Mouse (Mus musculus): ENCODE results near the gene Syne2. TPM values are rescaled to one million over a fixed set of nuclear protein-coding genes. Genes with fewer than 3 reads are reported as not detected.

The Syne2 gene
- polyA plus RNA-seq, 1 experiment from 2014 or later = 84.3 TPM

DNA sequence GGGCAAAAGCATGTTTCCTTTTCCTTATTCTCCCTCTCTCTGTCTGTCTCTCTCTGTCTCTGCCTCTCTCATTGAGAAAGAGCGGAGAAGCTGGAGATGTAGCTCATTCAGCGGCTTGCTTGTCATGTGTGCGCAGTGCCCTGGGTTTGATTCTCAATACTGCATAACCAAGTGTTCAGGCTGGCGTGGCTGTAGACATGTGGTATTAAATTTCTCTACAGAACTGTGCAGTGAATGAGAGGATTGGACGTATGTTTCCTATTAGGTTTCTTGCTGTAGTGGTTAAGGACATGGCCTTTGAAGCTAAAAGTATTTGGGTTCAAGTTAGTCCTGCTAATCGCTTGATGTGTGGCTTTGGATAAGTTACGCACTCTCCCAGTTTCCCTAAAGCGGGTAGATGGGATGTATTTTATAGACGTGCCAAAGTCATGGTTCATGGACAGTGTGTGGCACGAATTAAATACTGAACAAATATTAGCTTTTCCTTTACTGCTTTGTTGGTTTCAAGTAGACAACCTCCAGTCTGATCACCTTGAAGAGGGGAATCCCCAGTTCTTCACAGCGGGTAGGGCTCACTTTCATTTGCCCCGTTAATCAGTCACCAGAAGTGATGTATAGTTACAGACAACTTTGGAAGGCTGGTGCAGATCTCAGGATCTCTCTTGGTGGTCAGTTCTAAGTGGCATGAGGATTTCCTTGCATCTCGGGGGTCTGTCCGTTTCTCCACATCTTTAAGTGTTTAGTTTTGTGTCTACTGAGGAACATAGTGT is 16.2 kb downstream of the Syne2 start:
- Histone ChIP-seq H3K27ac (no peak overlapping the region), H3K27me3 (ENCODE audit: insufficient read depth, poor library complexity, severe bottlenecking) (no peaks in the 10 kb centered on the region), H3K9me3 (no peaks in the 10 kb centered on the region), H3K36me3 (peaks cover 14% of the 10 kb centered on the region), H3K4me3 (no peak overlapping the region), H3K4me1 (replicated peaks) (peaks cover 49% of the 10 kb centered on the region)
- no peak for DNase-seq (ENCODE audit: low spot score)
- WGBS = 70% methylated on average over 14 of the region's 14 CpGs

- H3K9me3 ChIP-seq = no peaks in the 10 kb centered on the region
- no peak overlapping the region for H3K4me3 ChIP-seq
- no peaks in the 10 kb centered on the region for H3K27me3 ChIP-seq (ENCODE audit: insufficient read depth, poor library complexity, severe bottlenecking)
- peaks cover 10% of the 10 kb centered on the region for H3K36me3 ChIP-seq
- no peak for DNase-seq (ENCODE audit: low spot score)
- WGBS = 61% methylated on average over 11 of the region's 11 CpGs
- peaks cover 44% of the 10 kb centered on the region for H3K4me1 ChIP-seq (replicated peaks)
- H3K27ac ChIP-seq = no peak overlapping the region
Measured at GRCm38 (mm10) chr12:75836524-75836962, 18.6 kb downstream of the Syne2 start.

- Histone ChIP-seq H3K9me3 (no peaks in the 10 kb centered on the region), H3K27ac (no peak overlapping the region), H3K4me1 (replicated peaks) (peaks cover 44% of the 10 kb centered on the region), H3K4me3 (no peak overlapping the region), H3K36me3 (peaks cover 9% of the 10 kb centered on the region), H3K27me3 (ENCODE audit: insufficient read depth, poor library complexity, severe bottlenecking) (no peaks in the 10 kb centered on the region)
- 86% methylated on average over 4 of the region's 4 CpGs for WGBS
- no peak for DNase-seq (ENCODE audit: low spot score)
Measured at GRCm38 (mm10) chr12:75837462-75837861, 19.5 kb downstream of the Syne2 start.

DNA sequence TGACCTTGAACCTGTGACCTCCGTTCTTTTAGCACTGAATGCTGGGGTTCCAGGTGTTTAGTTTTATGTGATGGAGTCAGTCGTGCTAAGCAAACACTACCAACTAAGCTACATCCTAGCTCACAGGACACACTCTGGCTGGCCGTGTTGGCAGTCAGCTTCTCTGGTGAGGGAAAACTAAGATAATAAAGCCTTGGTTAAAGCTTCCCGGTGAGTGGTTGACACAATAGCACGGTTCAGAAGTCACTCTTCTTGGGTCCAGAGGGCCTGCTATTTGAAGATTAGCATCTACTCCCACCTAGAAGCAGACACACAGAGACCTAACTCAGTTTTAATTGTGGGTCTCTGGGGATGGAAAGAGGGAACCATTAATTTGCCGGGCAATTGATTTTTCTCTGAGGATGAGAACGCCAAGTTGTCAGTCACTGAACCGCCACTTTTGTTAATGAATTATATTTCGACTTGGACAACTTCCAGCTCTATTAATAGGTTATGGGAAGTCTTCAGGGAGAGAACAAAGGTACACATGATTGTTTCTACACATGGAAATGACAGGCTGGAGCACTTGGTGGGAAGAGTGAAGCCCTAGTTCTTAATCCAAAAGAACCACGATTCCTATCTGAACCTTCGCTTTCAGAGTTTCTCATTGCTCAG is 21.3 kb downstream of the Syne2 start:
- Histone ChIP-seq H3K27me3 (ENCODE audit: insufficient read depth, poor library complexity, severe bottlenecking) (no peaks in the 10 kb centered on the region), H3K4me1 (replicated peaks) (peaks cover 31% of the 10 kb centered on the region), H3K36me3 (peaks cover 9% of the 10 kb centered on the region), H3K4me3 (no peak overlapping the region), H3K27ac (no peak overlapping the region), H3K9me3 (no peaks in the 10 kb centered on the region)
- 80% methylated on average over 11 of the region's 11 CpGs for WGBS
- no peak for DNase-seq (ENCODE audit: low spot score)

DNA sequence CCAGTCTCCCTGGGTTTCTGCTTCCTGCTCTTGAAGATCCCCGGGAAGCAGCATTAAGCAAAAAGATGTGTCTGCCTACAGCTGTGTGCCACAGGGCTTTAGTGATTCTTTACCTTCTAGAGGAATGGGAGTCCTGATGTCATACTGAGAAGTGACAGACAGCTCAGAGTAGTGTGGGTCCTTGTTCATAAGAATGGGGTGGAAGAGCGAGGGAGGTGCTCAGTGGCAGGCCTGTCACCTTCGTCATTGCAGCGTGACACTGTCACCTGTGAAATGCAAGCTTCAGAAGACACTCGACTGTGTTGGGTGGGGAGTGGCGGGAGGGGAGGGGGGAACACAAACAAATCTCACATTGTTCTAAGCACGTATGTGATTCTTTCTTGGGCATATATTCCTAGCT is 23.2 kb downstream of the Syne2 start:
- H3K4me3 ChIP-seq = no peak overlapping the region
- WGBS = 71% methylated on average over 7 of the region's 7 CpGs
- H3K9me3 ChIP-seq = no peaks in the 10 kb centered on the region
- peaks cover 10% of the 10 kb centered on the region for H3K36me3 ChIP-seq
- DNase-seq (ENCODE audit: low spot score) = no peak
- H3K27ac ChIP-seq = no peak overlapping the region
- peaks cover 12% of the 10 kb centered on the region for H3K4me1 ChIP-seq (replicated peaks)
- H3K27me3 ChIP-seq (ENCODE audit: insufficient read depth, poor library complexity, severe bottlenecking) = no peaks in the 10 kb centered on the region

DNA sequence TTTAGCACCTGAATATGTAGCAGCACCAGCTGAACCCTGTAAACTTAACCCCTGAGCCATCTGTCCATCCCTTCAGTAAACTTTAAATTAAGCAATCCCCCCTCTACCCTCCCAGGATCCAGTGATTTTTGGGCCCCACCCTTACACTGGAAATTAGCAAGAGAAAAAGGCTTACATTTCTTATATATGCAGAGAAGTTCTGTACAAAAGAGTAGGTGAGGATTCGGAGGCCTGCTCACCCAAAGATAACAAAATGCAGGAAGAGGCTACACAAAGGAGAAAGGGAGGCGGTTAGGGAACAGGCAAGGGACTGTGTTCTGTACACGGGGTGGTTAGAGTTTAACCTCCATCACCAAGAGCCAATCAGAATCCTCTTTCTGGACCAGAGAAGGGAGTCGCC is 26.4 kb downstream of the Syne2 start:
- DNase-seq (ENCODE audit: low spot score) = no peak
- H3K4me1 ChIP-seq (replicated peaks) = peaks cover 4% of the 10 kb centered on the region
- no peaks in the 10 kb centered on the region for H3K9me3 ChIP-seq
- H3K27ac ChIP-seq = no peak overlapping the region
- 83% methylated on average over 4 of the region's 4 CpGs for WGBS
- peaks cover 19% of the 10 kb centered on the region for H3K36me3 ChIP-seq
- no peaks in the 10 kb centered on the region for H3K27me3 ChIP-seq (ENCODE audit: insufficient read depth, poor library complexity, severe bottlenecking)
- H3K4me3 ChIP-seq = no peak overlapping the region

GRCm38 (mm10) chr12:75845070-75845469 is 27.1 kb downstream of the Syne2 start:
- Histone ChIP-seq H3K36me3 (peaks cover 13% of the 10 kb centered on the region), H3K4me3 (no peak overlapping the region), H3K27me3 (ENCODE audit: insufficient read depth, poor library complexity, severe bottlenecking) (no peaks in the 10 kb centered on the region), H3K9me3 (no peaks in the 10 kb centered on the region), H3K4me1 (replicated peaks) (peaks cover 4% of the 10 kb centered on the region), H3K27ac (no peak overlapping the region)
- no peak for DNase-seq (ENCODE audit: low spot score)
- WGBS = 85% methylated on average over 9 of the region's 9 CpGs

- Histone ChIP-seq H3K36me3 (peaks cover 10% of the 10 kb centered on the region), H3K27me3 (ENCODE audit: insufficient read depth, poor library complexity, severe bottlenecking) (no peaks in the 10 kb centered on the region), H3K27ac (no peak overlapping the region), H3K4me3 (no peak overlapping the region), H3K9me3 (no peaks in the 10 kb centered on the region), H3K4me1 (replicated peaks) (peaks cover 4% of the 10 kb centered on the region; the same call in 1 of the 2 replicates)
- no peak for DNase-seq (ENCODE audit: low spot score)
- WGBS = 76% methylated on average over 12 of the region's 12 CpGs
Measured at GRCm38 (mm10) chr12:75846513-75846912, 28.6 kb downstream of the Syne2 start.

GRCm38 (mm10) chr12:75850205-75850604 is 32.3 kb downstream of the Syne2 start:
- Histone ChIP-seq H3K27me3 (ENCODE audit: insufficient read depth, poor library complexity, severe bottlenecking) (no peaks in the 10 kb centered on the region), H3K9me3 (no peaks in the 10 kb centered on the region), H3K4me1 (replicated peaks) (peaks cover 12% of the 10 kb centered on the region), H3K36me3 (peaks cover 17% of the 10 kb centered on the region), H3K4me3 (no peak overlapping the region), H3K27ac (no peak overlapping the region)
- WGBS = 80% methylated on average over 3 of the region's 3 CpGs
- DNase-seq (ENCODE audit: low spot score) = no peak

DNA sequence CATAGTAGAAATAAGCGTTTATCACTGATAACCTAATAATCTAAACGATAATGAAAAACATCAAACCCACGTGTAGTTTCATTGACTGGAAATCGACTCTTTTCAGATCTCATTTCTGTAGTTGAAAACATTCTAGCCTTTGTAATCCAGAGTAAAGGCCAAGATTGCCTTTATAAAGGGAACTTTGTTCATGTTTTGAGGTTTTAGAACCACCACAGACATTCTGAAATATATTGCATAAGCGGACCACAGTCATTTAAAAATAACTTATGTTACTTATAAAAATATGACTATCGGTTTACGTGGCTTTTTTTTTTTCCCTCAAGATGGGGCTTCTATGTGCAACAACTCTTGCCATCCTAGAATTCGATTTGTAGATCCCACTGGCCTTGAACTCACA is 33.5 kb downstream of the Syne2 start:
- no peaks in the 10 kb centered on the region for H3K9me3 ChIP-seq
- H3K36me3 ChIP-seq = peaks cover 15% of the 10 kb centered on the region
- DNase-seq (ENCODE audit: low spot score) = no peak
- WGBS = 91% methylated on average over 8 of the region's 8 CpGs
- peaks cover 10% of the 10 kb centered on the region for H3K4me1 ChIP-seq (replicated peaks)
- no peaks in the 10 kb centered on the region for H3K27me3 ChIP-seq (ENCODE audit: insufficient read depth, poor library complexity, severe bottlenecking)
- H3K4me3 ChIP-seq = no peak overlapping the region
- no peak overlapping the region for H3K27ac ChIP-seq

- Histone ChIP-seq H3K4me3 (no peak overlapping the region), H3K27me3 (ENCODE audit: insufficient read depth, poor library complexity, severe bottlenecking) (no peaks in the 10 kb centered on the region), H3K27ac (no peak overlapping the region), H3K36me3 (peaks cover 9% of the 10 kb centered on the region), H3K4me1 (replicated peaks) (peaks cover 9% of the 10 kb centered on the region), H3K9me3 (no peaks in the 10 kb centered on the region)
- WGBS = 67% methylated on average over 6 of the region's 6 CpGs
- no peak for DNase-seq (ENCODE audit: low spot score)
Measured at GRCm38 (mm10) chr12:75852384-75852783, 34.5 kb downstream of the Syne2 start.

DNA sequence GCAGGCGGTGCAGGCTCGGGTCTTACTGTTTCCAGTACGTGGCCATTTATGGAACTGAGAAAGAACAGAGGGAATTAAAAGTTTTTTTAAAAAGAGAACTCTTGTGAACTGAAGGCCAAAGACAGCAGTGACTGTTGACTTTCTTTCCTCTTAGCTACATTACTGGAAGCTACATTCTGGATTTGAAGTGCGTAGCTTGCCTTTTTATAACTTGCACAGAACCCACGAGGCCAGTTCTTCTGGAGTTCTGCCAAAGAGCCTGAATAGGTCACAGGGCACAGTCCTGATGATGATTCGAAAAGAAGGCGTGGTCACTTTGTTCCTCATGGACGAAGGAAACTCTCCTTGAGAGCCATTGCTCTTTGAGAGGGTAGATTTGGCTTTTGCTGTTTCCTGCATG is 35.6 kb downstream of the Syne2 start:
- Histone ChIP-seq H3K27ac (no peak overlapping the region), H3K36me3 (peaks cover 9% of the 10 kb centered on the region), H3K4me3 (no peak overlapping the region), H3K27me3 (ENCODE audit: insufficient read depth, poor library complexity, severe bottlenecking) (no peaks in the 10 kb centered on the region), H3K4me1 (replicated peaks) (peaks cover 9% of the 10 kb centered on the region), H3K9me3 (no peaks in the 10 kb centered on the region)
- 69% methylated on average over 8 of the region's 8 CpGs for WGBS
- no peak for DNase-seq (ENCODE audit: low spot score)

GRCm38 (mm10) chr12:75855051-75855453 is 37.1 kb downstream of the Syne2 start:
- Histone ChIP-seq H3K27ac (peak overlapping the region; percentile 16; the same call in 1 of the 2 replicates), H3K36me3 (peaks cover 13% of the 10 kb centered on the region)
- WGBS = 48% methylated on average over 7 of the region's 7 CpGs

More at GRCm38 (mm10) chr12:75855051-75855453, 37.1 kb downstream of the Syne2 start:
- Histone ChIP-seq H3K9me3 (no peaks in the 10 kb centered on the region), H3K27me3 (ENCODE audit: insufficient read depth, poor library complexity, severe bottlenecking) (no peaks in the 10 kb centered on the region), H3K4me1 (replicated peaks) (peaks cover 9% of the 10 kb centered on the region), H3K4me3 (no peak overlapping the region)
- DNase-seq (ENCODE audit: low spot score) = no peak
